Mouse (Mus musculus) kidney, adult 2 months (tissue): ENCODE data around the gene Dis3l2.

Experiments used
- CTCF ChIP-seq: fragments of 200-500 bp; conservative IDR thresholded peaks from 2 replicates; pipeline ENCODE4 v1.5.1; 2011; ENCODE audit warnings: low read depth, mild to moderate bottlenecking, control low read depth, low read length, moderate library complexity, mixed read lengths; ENCODE audit not compliant: insufficient read depth, insufficient read length
- POLR2A ChIP-seq: fragments of 200-500 bp; IDR thresholded peaks from one replicate; pipeline ENCODE4 v1.6.1; 2011; ENCODE audit warnings: low read depth, low read length, control low read depth

GRCm38 (mm10) chr1:86931606-86932379 lies 228.2 kb downstream of the Dis3l2 start:
- no peak for TF ChIP-seq CTCF
- TF ChIP-seq POLR2A: no peak
